Mouse (Mus musculus) heart, postnatal 25 days (tissue): ENCODE data around the gene Lhpp. TPM values are rescaled to one million over a fixed set of nuclear protein-coding genes. Genes with fewer than 3 reads are reported as not detected.

Source experiments
- DNase-seq: peaks from one replicate; pipeline ENCODE4 v3.0.0; 2022; ENCODE audit warnings: low spot score
- intact Hi-C: fragments of 180-260 bp; cut with DNase I; formaldehyde crosslinking; loops from one replicate; pipeline ENCODE4 v1.15.1; 2025
- total RNA-seq, 2 experiments: library from RNA; stranded (reverse); gene quantifications; 2 replicates each; pipeline ENCODE4 v1.2.3; 2021

Lhpp gene
- total RNA-seq, 2 experiments from 2014 or later = 14.6 to 15.6 TPM

- no peak for DNase-seq
- intact Hi-C loops = no loop called here
Observed at GRCm38 (mm10) chr7:132596557-132597250, 13.7 kb upstream of the Lhpp start.

- no peak for DNase-seq
- intact Hi-C loops = no loop called here
Observed at GRCm38 (mm10) chr7:132597251-132598041, 13.0 kb upstream of the Lhpp start.

DNA sequence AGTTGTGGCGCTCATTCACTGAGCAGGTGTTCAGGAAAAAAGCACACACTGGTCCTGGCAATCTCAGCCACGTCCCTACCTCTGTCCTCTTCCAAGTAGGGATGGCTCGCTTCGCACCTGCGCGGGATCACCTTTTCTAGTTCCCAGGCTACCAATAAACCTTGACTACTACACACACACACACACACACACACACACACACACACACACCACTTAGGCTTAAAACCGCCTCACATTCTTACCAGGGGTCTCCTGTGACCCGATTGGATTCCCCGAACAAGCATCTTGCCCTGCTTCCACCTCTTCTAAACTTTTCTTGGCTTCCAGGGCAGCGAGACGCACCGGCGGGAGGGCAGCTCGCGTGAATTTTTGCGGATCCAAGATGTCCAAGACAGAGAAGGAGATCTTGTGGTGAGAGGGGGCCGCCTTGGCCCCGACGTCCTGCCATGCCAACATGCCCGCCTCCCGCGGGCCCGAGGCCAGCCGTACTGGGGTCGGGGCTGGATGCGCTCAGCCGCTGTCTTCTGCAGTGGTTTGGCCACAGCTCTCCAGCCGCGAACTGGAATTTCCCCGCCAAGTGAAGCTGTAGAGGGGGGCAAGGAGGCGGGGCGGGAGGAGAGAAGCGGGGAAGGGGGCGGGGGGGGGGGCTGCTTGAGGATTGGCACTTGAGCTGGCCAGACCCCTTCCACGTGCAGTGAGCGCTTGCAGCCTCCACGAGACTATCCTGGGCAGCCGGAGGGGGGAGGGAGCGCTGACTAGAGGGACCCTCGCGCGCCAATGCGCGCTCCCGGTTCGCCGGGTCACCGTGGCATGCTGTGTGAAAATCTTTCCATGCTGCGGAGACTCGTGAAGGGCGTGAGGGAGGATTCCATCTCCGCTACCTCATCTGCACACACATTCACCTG, 11.1 kb upstream of the Lhpp start, which contains the start of gene Nkx1-2:
TSS of gene Nkx1-2 (minus strand) at position 567 of the 905 bp plus-strand sequence.
- DNase-seq = no peak
- intact Hi-C loops = no loop called here

DNA sequence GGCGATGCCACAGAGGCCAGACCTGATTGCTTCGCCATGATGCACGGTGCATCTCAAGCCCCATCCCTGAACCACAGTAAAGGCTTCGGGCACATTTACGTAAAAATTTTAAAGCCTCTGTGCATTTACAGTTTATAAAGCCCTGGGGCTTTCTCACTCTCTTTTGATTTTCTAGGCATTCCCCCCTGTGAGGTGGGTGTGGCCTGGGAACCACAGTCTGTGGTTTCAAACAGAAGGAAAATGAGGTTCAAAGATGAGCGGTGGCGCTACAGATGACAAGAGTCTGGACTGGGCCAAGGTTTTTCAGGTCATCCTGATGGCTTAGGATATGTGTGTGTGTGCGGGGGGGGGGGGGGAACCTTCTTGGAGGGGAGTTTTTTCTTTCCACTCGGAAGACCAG, 10.4 kb upstream of the Lhpp start:
- no peak for DNase-seq
- intact Hi-C loops = no loop called here

GRCm38 (mm10) chr7:132600926-132601325, 9.5 kb upstream of the Lhpp start:
- DNase-seq = no peak

GRCm38 (mm10) chr7:132604720-132605119, 5.7 kb upstream of the Lhpp start:
- DNase-seq = no peak
- intact Hi-C loops = no loop called here

More at GRCm38 (mm10) chr7:132600926-132601325, 9.5 kb upstream of the Lhpp start:
- intact Hi-C loops = no loop called here

- intact Hi-C loops = no loop called here
- no peak for DNase-seq
Observed at GRCm38 (mm10) chr7:132605689-132606088, 4.7 kb upstream of the Lhpp start.

DNA sequence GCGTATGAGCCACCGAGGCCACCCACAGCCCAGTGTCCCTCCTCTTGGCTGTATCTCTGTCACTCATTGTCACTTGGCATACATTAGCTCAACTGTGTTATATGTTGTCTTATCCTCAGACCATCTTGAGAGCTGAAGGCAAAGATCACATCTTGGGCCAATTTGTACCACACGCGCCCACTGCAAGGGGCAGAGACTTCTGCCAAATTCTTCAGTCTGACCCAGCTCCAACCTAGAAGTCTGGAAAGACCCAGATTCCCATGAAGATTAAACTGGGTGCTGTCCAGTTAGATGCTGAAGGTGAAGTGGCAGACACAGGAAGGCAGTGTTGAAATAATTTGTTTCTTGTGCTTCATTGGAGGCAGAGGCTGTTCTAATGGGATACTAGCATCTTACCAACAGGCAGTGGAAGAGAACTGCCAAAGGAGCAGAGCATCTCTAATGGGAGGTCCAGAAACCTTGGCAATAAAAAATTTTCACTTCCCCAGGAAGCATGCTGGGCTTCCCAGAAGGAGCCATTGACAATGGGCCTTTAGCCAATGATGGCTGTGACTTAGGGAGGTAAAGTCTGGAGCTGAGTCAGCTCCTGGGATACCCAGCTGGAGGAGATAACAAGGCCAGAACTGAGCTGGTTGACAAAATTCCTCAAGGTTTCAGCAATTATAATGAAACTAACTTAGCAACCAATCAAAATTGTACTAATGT, 2.0 kb upstream of the Lhpp start:
- intact Hi-C loops = no loop called here

DNA sequence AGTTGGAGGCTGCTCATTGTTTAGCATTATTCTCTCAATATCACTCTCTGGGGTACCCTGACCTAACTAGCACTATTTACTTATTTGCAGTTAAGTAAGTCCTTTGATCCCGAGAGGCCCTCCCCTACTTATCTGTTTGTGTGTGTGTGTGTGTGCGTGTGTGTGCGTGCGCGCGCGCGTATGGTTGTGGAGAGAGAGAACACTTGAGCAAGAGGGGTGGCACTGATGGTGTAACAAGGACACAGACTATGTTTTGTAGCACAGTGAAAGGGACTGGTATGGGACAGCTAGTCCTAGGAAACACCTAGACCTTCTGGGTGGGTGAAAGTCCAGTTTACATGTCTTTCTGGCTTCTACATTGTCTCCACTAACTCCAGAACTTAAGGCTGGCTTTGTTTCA, 1.1 kb downstream of the Lhpp start:
- intact Hi-C loops = no loop called here
- no peak for DNase-seq

More for the DNA sequence above, 2.0 kb upstream of the Lhpp start:
- DNase-seq = no peak

DNA sequence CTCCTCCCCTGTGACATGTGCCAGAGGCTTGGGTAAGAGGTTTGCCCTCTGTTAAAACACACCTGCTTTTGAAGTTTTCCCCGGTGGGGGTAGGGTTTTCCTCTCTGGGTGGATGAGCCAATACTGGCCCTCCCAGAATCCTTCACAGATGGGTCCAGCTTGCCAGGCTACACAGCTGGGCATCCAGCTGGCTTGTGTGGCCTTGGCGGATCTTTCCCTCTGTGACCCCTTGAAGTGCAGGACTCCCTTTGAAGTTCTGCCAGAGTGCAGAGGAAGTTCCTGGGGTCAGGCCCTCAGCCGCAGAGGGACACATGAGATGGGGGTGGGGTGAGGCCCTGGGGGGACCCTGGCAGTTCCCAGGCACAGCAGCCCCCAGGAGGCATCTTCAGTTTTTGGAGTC, 4.9 kb downstream of the Lhpp start:
- intact Hi-C loops = no loop called here
- no peak for DNase-seq

- intact Hi-C loops = no loop called here
- DNase-seq = no peak
Observed at GRCm38 (mm10) chr7:132616391-132616790, 6.0 kb downstream of the Lhpp start.

DNA sequence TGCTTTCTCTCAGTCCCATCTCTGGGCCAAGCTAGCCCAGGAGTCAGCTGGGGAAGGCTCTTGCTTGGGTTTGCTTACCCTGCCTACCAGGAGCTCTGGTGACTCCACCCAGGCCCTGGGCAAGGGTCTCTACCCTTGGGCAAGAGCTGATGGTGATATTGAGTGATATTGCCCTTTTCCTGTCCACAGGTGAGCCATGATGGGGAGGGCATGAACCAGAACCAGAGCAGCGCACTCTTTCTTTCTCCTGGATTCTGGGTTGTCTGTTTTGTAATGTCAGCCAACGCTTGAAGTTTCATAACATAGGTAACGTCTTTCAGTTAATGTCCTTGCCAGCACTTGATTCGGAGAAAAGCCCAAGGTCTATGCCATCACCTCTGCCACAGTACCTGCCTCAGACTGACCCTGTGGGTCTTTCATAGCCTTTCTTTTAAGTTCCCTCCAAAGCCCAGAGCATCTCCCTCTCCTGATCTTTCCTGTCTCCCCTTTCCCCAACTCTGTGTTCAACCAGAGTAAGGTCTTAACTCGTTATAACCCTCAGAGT, 6.7 kb downstream of the Lhpp start:
- DNase-seq = no peak
- intact Hi-C loops = no loop called here

- DNase-seq = no peak
- intact Hi-C loops = no loop called here
Observed at GRCm38 (mm10) chr7:132619549-132619948, 9.1 kb downstream of the Lhpp start.

DNA sequence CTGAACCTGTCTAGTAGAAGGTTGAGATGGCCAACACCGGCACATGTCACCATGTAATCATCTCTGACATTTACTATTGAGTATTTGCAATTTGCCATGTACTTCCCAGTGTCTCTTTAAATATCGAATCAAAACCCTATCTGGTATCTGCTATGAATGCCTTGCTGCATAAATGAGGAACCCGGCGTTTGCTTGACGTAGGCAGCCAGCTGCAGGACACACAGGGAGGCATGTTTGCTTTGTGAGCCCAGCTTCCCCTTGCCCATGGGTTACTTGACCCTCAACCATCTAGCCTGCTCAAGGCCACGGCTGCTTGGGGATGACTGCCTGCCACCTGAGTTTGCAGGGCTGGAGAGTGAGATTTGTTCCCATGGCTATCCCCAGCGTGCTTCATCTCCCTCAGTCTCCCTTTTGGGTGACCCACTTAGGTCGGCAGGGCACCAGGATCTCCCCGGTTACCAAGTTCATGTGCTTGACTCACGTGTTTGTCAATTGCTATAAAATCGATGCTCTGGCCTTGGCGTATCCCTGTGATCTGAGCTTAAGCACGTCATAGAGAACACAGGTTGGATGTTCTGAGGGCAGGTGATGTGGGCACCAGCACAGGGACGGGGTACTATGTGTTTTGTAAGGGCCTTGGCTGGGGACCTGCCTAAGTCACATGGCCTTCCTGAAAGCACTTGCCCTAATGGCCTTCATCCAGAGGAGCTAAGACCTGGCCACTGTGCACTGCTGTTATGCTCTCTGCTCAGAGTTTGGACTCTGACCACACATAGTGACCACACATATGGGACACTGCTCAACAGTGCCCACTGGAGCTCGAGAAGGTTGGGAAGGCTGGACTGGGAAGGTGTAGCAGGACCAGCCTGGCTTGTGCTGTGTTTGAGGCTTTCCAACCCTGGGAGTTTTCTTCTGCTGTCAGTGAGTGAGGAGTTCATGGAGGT, 9.8 kb downstream of the Lhpp start:
- DNase-seq = no peak
- intact Hi-C loops = no loop called here

DNA sequence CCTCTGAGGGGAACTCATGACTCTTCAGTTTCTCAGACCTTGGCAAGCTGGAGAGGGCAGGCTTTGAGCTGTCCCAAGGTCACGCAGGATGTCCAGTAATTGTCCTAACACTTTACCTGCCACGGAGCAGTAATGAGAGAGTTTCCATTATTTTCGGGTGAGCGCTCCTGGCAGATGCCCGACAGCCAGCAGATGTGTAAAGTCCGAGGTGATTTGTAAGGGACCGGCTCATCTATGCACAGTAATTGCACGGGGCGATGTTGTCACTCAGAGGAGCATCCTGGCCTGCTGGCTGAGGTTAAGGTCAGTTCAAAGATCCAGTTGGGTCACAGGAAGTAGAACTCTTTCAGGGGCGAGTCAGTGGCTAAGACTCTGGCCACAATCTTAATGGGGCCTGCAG, 13.7 kb downstream of the Lhpp start:
- intact Hi-C loops = no loop called here
- DNase-seq = no peak

DNA sequence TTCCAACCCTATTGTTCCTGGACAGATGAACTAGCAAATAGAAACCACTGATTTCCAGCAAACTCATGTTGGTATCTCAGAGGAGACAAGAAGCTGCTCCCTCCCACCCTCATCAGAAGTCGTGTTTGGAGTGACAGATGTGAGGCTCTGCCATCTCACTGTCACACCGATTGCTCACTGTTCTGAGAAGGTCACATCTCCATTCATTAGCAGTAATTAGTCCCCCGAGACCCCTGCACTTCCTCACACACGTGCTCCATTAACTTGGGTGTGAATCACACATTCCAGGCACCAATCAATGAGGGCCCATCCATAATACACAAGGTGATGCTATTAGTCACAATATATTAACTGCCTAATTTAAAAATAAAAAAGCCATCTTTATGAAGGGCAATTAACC, 15.7 kb downstream of the Lhpp start:
- DNase-seq = no peak
- intact Hi-C loops = no loop called here

DNA sequence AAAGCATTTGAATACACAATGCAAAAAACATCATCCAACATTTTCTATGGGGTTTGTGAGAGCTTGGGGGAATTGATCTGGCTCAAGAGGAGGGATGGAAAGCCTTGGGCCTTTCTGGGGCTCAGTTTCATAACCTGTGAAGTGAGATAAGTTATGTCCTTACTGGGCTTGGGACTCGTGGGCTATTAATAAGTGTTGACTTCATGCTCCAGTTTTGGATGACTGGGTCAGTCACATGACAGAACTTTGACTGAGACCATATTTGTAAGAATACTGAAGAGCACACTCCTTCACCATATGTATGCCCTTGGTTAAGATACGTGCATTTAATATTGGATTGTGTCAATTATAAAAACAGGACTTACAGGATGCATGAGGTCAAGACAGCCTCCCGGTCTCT, 17.0 kb downstream of the Lhpp start:
- intact Hi-C loops = no loop called here
- DNase-seq = no peak

GRCm38 (mm10) chr7:132631313-132631712, 20.9 kb downstream of the Lhpp start:
- intact Hi-C loops = loop anchor here (5.0 kb wide), 1 partner anchor 54 kb away; the partner anchor contains the start of gene Oat
- DNase-seq = no peak
